Mouse (Mus musculus): ENCODE data around the gene Tpbpb.
"Not testable (repeated sequence)": the region's sequence is repeated elsewhere in the genome, so short reads cannot be mapped to it uniquely, and the experiment has no call there.

Tpbpb gene

DNA sequence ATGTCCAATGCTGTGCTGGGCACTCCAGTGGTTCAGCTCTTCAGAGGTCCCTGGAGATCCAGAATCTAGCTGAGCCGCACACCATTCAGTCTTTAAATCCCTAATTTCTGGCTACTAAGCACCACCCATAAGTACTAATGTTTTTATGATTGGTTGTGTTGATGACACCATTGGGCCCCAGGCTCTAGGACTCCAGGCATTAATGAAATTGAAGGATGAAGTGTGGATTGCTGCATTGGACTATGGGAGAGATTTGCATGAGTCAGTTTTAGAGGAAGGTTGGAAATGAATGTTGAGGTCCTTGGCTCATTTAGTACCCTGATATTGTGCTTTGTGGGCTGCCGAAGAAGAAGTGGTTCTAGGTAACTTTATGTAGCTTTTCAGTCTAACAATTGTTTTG is at the start of gene Tpbpb:
Gene Tpbpb, minus strand, starts transcription at position 101 of the 400 bp plus-strand sequence.
- not testable (repeated sequence) for DNase-seq (ENCODE audit: low spot score)

DNA sequence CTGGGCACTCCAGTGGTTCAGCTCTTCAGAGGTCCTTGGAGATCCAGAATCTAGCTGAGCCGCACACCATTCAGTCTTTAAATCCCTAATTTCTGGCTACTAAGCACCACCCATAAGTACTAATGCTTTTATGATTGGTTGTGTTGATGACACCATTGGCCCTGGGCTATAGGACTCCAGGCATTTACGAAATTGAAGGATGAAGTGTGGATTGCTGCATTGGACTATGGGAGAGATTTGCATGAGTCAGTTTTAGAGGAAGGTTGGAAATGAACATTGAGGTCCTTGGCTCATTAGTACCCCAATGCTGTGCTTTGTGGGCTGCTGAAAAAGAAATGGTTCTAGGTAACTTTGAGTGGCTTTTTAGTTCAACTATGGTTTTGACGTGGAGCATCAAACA is 37.2 kb upstream of the Tpbpb start, which contains the start of gene Tpbpa:
Gene Tpbpa, minus strand, starts transcription at position 101 of the 400 bp plus-strand sequence.
- not testable (repeated sequence) for DNase-seq (ENCODE audit: low spot score)

DNA sequence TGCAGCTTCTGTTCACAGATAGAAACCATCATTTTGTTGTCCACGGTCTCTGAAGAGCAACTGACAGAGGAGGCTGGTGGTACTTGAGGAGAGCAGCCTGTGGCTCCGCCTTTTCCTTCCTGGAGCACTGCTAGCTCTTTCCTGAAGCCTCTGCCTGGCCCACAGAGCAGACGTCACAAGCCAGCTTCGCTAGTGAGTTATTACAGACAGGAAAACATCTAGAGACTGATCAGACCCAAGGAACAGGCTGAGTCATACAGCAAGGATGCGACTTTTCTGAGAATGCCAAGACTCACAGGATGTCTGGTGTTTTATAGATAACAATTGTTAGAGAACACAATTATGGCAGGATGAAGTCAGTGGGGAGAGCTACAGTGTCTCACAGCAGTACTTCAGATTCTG is 31.8 kb upstream of the Tpbpb start, which contains the start of the genes Gm49391 and Ctla2a:
Gene Gm49391, minus strand, starts transcription at position 72 of the 402 bp plus-strand sequence.
Gene Ctla2a, minus strand, starts transcription at position 126 of the 402 bp plus-strand sequence.
- peak; percentile 4 for DNase-seq (ENCODE audit: low spot score)

DNA sequence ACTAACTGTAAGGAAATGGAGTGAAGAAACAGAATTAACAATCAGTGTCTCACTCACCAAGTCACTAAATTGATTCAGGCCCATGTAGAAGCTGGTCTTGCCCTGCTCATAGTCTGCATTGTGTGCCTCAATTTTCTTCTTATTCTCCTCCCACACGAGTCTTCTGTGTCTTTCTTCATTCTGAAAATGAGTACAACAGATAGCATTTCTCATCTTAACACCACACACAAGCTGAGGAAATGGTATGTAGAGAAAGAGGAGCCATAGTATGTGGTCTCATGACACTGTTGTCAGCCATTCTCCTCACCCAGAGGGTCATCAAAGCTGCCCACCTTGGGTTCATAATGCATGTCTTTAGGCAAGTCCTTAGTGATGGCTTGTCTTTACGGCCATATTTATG is 30.8 kb upstream of the Tpbpb start, which contains the start of gene Gm49393:
Gene Gm49393, minus strand, starts transcription at position 101 of the 400 bp plus-strand sequence.
- not testable (repeated sequence) for DNase-seq (ENCODE audit: low spot score)

DNA sequence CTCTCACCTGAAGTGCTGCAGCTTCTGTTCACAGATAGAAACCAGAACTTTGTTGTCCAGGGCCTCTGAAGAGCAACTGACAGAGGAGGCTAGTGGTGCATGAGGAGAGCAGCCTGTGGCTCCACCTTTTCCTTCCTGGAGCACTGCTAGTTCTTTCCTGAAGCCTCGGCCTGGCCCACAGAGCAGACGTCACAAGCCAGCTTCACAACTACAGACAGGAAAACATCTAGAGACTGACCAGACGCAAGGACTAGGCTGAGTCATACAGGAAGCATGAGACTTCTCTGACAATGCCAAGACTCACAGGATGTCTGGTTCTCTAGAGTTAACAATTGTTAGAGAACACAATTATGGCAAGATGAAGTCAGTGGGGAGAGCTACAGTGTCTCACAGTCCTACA is 7.4 kb downstream of the Tpbpb start, which contains the start of gene Ctla2b:
Gene Ctla2b, minus strand, starts transcription at position 120 of the 400 bp plus-strand sequence.
- DNase-seq (ENCODE audit: low spot score): peak; percentile 12

DNA sequence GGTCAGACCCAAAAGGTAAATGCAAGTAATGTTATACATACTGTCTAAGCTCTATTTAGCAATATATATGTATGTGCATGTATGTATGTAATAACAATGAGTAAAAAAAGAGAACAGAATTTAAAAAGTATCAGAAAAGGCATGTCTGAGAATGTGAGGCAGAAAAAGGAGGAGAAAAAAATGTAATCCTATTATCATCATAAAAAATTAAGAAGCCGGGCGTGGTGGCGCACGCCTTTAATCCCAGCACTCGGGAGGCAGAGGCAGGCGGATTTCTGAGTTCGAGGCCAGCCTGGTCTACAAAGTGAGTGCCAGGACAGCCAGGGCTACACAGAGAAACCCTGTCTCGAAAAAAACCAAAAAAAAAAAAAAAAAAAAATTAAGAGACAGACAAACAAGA is 7.9 kb downstream of the Tpbpb start, which contains the start of gene Gm49392:
Gene Gm49392, minus strand, starts transcription at position 101 of the 400 bp plus-strand sequence.
- DNase-seq (ENCODE audit: low spot score): not testable (repeated sequence)

DNA sequence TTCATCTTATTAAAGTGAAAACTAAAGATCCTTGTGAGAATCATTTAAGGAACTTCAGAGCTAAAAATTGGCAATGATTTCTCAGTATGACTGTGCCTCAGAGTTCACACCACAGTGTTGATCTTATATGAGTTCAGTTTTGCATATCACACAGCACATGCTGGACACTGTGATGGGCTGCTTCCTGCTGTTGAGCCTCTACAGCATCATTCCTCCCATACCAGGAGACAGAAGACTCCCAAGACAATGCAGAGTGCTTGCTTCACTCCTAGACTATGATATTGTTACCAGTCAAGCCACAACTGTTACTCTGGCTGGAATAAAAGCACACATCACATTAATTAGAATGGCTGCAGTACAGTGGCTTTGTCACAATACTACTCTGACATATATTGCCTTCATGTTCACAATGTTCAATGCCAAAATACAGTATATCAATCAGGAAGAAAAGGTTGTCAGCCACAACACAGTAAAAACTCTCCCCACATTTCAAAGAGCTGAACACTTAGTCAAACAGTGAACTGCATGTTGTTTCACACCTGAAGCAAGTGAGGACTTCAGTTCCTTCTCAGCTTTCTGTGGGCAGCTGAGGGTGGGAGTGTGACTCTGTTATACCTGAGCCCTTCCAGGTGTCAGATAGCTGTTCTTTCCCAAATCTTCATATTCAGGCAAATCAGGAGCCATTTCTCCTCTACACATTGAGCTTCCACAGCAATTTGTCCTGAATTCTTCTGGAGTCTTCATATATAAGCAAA is 9.1 kb downstream of the Tpbpb start:
- DNase-seq (ENCODE audit: low spot score): no peak

DNA sequence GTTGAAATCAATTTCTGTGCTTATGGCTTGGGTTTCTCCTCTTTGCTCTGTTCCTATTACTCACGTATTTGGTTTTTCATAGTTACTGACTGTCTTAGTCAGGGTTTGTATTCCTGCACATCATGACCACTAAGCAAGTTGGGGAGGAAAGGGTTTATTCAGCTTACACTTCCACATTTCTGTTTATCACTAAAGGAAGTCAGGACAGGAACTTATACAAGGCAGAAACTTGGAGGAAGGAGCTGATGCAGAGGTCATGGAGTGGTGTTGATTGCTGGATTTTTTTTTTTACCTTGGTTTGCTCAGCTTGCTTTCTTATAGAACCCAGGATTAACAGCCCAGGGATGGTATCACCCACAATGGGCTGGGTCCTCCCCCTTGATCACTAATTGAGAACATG is 12.4 kb downstream of the Tpbpb start:
- DNase-seq (ENCODE audit: low spot score): no peak

DNA sequence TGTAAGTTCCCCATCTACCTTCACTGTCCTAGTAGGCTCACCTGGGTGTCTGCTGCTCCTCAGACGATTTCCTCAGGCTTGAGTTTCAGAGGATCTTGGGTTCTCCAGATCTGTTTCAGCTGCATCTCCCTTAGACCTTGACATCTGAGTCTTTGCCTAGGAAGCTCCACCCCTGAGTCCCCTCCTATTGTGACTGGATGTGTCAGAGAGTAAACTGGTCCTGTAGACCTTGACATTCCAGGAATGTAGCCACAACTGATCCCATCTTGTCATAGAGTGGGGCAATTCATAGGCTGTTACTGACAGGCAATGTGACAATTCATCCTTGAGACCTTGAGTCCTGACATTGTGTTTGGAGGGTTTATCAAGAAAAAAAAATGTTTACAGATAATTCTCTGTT is 40.4 kb downstream of the Tpbpb start, which contains the start of gene 4930486L24Rik:
Gene 4930486L24Rik, minus strand, starts transcription at position 195 of the 400 bp plus-strand sequence.
- no peak for DNase-seq (ENCODE audit: low spot score)
